Mouse (Mus musculus): ENCODE data around the gene Grin2a.

Grin2a gene

GRCm38 (mm10) chr16:9752600-9752999 lies 242.8 kb downstream of the Grin2a start:
- no peak for DNase-seq (ENCODE audit: low spot score in 2 of 2)

GRCm38 (mm10) chr16:9751045-9751569 lies 244.3 kb downstream of the Grin2a start:
- no peak for DNase-seq (ENCODE audit: low spot score in 2 of 2)

DNA sequence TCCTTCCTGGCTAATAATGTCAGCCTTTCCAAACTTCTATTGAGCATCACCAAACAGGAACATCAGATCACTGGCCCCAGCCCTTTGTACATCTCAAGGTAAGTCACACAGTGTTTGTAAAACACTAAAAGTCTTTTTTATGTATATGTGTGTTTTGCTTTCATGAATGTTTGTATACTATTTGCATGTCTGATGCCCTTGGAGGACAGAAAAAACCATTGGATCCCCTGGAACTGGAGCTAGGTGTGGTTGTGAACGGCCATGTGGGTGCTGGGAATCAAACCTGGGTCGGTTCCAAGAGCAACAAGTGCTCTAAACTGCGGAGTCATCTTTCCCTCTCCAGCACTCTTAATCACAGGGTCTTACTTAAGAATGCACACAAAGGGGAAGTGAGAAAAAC lies 245.7 kb downstream of the Grin2a start:
- no peak for DNase-seq (ENCODE audit: low spot score in 2 of 2)

DNA sequence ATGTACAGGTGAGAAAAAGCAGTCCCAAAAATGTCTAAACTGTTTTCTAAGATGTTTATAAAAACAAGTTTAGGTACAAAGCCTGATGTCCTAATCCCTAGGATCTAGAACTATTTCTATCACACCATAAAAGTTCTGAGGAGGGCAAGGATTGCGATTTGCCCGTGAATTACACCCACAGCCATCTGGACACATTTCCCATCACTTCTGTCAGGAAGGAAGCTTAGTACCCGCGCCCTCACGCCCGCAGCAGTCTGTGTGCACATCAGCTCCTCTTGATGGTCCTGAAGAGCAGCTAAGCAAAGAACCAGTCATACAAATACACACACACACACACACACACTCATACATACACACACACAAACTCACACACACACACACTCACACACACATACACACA lies 252.9 kb downstream of the Grin2a start:
- DNase-seq (ENCODE audit: low spot score in 2 of 2) = no peak

DNA sequence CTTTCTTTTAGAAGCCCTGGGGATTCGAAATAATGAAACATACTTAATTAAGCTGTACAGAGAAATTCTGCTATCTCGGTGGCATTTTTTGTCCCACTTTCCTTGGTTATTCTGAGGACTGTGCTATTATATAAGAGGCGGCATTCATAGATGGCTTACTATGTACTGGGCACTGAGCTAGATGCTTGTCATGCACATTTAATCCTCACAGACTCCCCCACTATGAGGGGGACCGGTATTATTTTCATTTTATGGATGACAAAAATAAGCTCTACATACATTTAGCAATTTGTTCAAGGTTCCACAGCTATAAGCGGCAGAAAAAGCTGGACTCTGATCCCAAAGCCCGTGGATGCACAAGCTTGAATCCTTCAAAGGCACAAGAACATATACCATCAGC lies 256.7 kb downstream of the Grin2a start:
- DNase-seq (ENCODE audit: low spot score in 2 of 2) = no peak

DNA sequence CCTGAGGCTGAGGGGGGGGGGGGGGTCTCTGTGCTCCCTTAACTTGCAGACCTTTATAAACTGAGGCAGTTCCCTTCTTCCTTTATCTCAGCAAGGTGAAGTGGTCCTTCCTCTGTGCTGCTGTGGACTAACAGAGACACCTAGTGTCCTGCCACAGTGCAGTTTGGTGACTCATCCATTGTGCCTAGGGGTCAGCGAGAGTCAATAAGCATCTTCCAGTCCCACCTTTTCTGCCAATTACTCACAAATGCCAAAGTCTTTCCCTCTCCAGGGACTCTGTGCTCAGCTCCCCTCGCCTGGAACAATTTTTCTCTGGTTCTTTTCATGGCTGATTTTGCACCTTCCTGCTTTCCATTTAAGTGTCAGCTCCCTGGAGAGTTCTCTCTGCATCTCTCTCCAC lies 258.2 kb downstream of the Grin2a start:
- DNase-seq (ENCODE audit: low spot score in 2 of 2) = no peak

DNA sequence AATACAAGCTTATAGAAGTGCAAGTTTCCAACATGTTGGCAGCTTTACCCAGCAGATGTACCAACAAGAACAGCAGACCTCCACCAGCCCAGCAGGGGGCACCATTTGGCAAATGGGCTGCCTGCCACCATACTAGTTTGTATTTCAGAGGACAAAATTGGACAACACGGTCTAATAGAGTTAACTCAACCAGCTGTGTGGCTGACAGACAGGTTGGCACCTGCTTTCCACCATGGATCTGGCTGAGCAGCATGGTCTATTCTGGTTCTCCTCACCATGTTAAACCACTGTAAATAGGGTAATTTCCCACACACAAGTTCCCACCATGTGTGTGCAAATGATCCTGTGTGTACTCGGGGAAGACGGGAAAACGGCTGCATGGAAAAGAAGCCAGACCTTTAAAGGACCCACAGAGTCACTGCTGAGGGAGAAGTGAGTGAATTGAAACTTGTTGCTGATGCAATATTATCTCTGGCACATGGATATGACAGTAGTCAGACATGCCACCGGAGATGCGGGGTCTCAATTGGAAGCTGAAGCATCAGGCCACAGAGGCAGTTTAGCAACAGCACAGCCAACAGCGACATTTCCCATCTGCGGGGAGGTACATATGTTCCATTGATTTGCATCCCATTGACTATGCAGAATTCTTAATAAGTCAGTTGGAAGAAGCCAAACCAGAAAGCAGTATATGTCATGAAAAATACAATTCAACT lies 259.8 kb downstream of the Grin2a start:
- no peak for DNase-seq (ENCODE audit: low spot score in 2 of 2)

GRCm38 (mm10) chr16:9727603-9728002 lies 267.8 kb downstream of the Grin2a start:
- DNase-seq (ENCODE audit: low spot score in 2 of 2) = no peak

DNA sequence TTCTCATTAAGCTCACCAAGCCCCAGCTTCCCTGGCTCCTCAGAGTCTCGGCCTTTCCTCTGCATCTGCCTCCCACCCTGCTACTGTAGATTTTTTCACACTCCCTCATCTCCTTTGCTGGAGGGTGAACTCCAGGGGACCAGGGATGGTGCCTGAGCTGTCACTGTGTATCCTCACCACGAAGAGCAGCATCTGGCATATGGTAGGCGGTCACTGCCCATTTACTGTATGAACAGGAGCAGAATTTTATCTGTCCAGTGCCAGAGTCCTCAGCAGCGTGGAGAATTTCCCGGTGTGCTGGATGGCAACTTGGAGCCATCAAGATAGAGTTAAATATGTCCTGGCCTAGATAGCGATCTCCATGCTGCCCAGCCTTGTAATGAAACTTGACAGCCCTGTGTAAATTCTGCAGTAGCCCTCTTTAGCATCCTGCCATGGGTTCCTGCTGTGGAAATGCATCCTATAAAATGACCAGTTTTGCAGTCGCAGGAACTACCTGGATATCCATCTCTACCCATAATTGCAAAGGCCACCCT lies 269.7 kb downstream of the Grin2a start:
- no peak for DNase-seq (ENCODE audit: low spot score in 2 of 2)

- DNase-seq (ENCODE audit: low spot score in 2 of 2) = no peak
Observed at GRCm38 (mm10) chr16:9711398-9711797, 284.0 kb downstream of the Grin2a start.

DNA sequence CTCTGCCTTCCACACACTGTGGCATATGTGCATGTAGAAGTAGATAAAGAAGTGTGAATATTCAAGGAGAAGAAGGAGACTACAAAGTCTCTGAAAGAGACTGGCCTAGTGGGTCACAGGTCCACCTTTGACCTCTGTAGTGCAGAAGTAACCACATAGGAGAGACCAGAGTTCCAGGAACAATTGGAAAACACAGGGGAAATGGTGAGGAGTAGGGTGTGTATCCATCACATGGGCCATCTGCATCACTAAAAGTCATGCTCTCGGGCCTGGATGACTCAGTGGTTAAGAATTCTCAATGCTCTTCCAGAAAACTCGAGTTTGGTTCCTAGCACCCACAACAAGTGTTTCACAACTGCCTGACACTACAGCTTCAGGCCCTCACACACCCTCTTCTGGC lies 285.4 kb downstream of the Grin2a start:
- no peak for DNase-seq (ENCODE audit: low spot score in 2 of 2)

GRCm38 (mm10) chr16:9697141-9697540 lies 298.2 kb downstream of the Grin2a start:
- DNase-seq (ENCODE audit: low spot score in 2 of 2) = no peak

GRCm38 (mm10) chr16:9694081-9694480 lies 301.3 kb downstream of the Grin2a start:
- DNase-seq (ENCODE audit: low spot score in 2 of 2) = no peak

- no peak for DNase-seq (ENCODE audit: low spot score in 2 of 2)
Observed at GRCm38 (mm10) chr16:9688523-9689140, 306.7 kb downstream of the Grin2a start.

- DNase-seq (ENCODE audit: low spot score in 2 of 2) = no peak
Observed at GRCm38 (mm10) chr16:9680572-9680971, 314.8 kb downstream of the Grin2a start.

DNA sequence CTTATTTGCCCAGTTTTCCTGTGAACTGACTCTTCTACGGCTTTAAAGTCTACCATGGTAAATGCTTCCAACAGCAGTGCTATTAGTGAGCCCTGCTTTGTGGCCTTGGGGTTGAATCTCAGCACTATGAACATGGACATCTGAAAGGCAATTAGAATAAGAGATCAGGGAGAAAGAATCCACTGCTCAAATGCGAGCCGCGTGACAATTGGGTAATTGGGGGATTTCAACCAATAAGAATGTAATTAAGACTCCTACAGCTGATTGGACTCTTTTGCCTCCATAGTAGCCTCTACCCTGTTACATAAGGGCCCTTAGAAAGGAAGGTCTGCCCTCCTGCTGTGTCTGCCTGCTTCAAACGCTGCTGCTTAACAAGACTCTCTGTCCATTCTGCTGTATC lies 315.4 kb downstream of the Grin2a start:
- DNase-seq (ENCODE audit: low spot score in 2 of 2) = no peak

- no peak for DNase-seq (ENCODE audit: low spot score in 2 of 2)
Observed at GRCm38 (mm10) chr16:9678750-9679149, 316.6 kb downstream of the Grin2a start.

GRCm38 (mm10) chr16:9672390-9672789 lies 323.0 kb downstream of the Grin2a start:
- no peak for DNase-seq (ENCODE audit: low spot score in 2 of 2)

GRCm38 (mm10) chr16:9671222-9671621 lies 324.1 kb downstream of the Grin2a start:
- no peak for DNase-seq (ENCODE audit: low spot score in 2 of 2)

DNA sequence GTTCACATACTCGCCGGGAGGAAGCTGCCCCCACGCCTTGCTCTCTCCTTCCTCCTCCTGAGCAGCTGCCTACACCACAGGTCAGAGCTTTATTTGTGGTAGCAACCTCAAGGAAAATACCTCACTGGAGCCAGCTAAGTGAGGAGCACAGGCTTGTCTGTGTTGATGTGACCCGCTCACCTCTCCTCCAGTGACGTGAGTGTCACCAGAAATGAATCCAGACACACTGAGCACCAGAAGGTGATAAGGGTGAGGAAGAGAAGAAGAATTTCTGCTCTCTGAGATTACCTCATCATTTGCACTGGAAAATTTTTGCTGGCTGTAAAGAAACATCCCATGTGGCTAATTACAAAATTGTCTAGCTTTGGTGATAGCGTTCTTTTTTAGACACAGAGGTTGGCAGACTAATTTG lies 324.6 kb downstream of the Grin2a start:
- no peak for DNase-seq (ENCODE audit: low spot score in 2 of 2)

- DNase-seq (ENCODE audit: low spot score in 2 of 2) = no peak
Observed at GRCm38 (mm10) chr16:9665896-9666295, 329.5 kb downstream of the Grin2a start.

- DNase-seq (ENCODE audit: low spot score in 2 of 2) = no peak
Observed at GRCm38 (mm10) chr16:9664060-9664459, 331.3 kb downstream of the Grin2a start.

GRCm38 (mm10) chr16:9663508-9663907 lies 331.9 kb downstream of the Grin2a start:
- DNase-seq (ENCODE audit: low spot score in 2 of 2) = no peak
